Mouse (Mus musculus) T-cell, adult 2 months (primary cell): ENCODE results near the gene Snd1.

Source experiments
- DNase-seq: peaks from one replicate; pipeline ENCODE4 v3.0.0; 2022; ENCODE audit warnings: low spot score

Snd1 gene

GRCm38 (mm10) chr6:28635531-28636348 lies 160.8 kb downstream of the Snd1 start:
- DNase-seq, result no peak

- no peak for DNase-seq
These were observed 165.1 kb downstream of the Snd1 start for GRCm38 (mm10) chr6:28640088-28640487.

DNA sequence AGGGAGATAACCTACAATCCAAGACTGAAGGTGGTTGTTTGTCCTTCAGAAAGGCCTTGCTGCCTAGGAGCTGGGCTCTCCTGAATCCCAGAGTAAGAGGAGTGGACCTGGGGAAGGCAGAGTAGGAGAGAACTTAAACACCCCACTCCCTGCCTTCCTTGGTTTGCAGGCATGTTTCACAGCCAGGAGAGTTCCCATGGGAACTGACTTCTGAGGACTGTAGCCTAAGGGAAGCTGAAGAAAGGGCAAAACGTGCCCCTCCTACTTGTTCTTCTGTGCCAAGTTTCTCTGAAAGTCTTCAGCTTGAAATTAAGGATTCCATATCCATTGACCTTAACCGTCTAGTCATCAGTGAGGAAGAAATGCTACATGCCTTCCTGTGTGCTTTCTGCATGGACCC lies 168.0 kb downstream of the Snd1 start:
- DNase-seq, result no peak

GRCm38 (mm10) chr6:28645231-28645630 lies 170.3 kb downstream of the Snd1 start:
- no peak for DNase-seq

DNA sequence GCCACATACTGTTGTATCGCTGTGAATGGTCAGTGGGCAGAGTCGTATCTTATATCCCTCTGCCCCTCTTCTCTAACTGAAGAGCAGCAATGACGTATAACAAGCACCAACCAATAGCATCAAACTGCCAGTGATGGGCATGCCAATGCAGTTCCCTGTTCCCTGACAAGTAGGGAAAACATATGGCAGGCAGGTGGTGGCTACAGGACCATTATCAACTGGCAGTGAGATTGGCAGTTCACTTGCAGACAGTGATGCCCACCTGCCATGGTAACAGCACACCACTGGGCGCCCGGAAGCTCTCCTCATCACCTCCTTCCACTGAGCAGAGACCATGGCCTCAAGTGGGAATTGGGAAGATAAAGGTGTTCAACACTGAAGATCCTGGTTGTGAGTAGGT lies 181.6 kb downstream of the Snd1 start:
- DNase-seq, result no peak

DNA sequence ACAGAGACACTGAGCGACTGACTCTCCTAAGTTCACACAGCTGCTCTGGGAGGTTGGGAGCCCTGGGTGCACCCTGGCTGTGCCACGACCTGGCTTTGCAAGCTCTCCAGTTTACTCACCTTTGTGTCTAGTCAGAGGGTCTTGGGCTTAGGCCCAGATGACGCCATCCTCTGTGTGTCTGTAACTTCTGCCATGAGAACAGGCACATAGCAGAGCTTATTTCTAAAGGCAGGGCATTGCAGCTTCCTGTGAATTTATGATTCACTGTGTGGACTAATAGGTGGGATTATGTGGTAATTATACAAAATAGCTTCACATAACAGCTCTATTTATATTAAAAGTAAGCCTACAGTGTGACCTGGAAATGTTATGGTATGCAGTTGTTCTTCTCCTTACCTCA lies 188.1 kb downstream of the Snd1 start:
- no peak for DNase-seq

DNA sequence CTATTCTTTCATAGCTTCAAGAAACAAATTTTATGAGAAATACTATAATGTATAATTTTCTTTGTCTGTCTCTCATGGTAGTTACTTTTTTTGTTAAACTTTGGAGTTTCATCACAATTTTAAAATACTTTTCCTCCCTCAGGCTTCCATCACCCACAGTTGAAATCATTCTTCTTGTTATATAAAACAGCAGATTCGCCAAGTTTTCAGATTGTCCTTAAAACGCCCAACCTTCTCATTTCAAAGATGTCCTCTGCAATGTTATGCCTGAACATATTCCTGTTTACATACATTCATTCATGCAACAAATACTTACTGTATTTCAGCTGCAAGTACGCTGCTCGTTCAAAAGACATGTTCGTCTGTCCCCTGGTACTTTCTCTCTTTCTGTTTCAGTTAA lies 188.7 kb downstream of the Snd1 start:
- DNase-seq, result no peak

DNA sequence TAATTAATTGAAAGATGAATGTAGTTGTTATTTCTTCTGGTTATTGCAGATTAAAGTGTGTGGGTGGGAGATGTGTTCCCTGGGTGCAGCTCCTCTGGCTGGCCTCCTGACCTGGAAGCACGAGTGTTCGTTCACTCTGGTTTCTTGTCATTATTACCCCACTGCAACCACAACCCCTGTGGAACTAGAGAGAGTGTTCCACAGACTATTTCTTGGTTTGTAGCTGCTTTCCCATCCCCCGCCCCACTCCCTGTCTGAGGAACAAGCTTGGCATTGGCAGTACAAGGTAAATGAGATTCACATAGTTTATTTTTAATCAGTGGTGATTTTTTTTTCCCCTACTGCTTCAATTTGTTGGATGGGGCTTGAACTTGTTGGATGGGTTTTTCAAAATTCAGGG lies 189.8 kb downstream of the Snd1 start:
- DNase-seq, result no peak

GRCm38 (mm10) chr6:28667586-28667985 lies 192.6 kb downstream of the Snd1 start:
- no peak for DNase-seq

DNA sequence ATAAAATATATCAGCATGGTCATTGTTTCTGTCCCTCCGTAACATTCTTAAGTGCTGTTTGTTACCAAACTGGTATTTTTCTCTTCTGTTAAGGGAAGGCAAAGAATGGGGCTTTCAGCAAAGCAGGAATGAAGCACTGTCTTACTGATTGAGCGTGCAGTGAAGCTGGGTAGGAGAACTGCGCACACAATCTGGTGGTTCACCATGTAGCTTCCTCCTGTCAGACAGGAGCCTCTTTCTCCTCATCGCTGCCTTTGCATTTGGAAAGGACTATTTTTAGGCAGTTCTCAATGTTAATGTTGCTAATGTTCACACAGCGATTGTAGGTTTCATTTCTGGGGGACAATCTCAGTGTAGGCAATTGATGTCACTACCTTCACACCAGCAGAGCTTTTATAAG lies 194.3 kb downstream of the Snd1 start:
- DNase-seq, result no peak

DNA sequence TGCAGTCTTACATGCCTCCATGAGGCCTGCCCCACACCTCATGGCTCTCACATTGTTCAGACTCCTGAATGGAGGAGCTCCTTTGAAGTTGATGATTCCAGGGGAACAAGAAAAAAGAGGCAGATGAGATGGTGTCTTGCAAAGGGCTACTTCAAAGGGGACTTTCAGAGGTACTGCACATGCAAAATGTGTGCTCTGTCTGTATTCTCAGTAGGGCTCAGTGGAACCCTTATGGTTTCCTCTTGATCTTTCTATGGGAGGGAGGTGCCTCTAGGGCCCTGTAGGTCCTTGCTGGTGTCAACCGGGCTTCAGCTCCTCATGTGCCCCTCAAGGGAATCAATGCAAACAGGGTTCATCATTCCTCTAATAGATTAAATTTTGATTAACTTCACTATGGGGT lies 197.4 kb downstream of the Snd1 start:
- no peak for DNase-seq

GRCm38 (mm10) chr6:28674686-28675085 lies 199.7 kb downstream of the Snd1 start:
- no peak for DNase-seq

DNA sequence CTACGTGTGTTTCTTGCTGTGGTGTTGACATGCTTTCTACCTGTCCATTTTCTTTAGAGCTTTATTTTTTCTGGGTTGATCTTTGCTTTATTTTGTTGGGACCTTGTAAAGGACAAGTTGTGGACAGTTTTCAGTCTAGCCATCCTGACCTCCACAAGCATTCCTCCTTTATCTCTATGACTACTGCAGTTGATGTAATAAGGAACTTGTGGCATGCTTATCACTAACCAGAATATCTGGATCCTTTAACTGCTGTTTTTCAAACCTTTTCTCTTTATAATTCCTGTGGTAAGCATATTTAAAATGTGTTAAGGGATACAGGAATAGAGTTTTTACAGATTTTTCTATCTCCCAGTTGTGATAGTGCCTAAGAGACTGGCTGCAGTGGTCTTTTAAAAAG lies 204.0 kb downstream of the Snd1 start:
- DNase-seq, result no peak

DNA sequence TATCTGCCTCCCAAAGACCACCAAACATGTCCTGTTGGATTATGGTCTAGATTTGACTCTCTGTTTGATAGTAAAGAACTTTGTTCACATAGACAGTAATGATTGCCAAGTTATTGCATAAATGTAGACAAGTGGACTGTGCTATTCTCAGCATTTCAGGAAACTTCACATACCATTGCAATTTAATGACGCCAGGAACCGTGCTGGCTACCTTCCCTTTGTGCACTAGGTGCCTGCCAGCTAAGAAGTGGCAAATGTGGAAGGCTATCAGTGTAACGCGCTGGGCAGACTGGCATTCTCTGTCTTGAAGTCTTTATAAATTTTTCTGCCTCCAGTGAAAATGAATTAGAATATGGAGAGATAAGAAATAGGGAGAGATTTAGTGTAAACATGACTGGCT lies 205.6 kb downstream of the Snd1 start:
- no peak for DNase-seq

GRCm38 (mm10) chr6:28681521-28682457 lies 206.8 kb downstream of the Snd1 start:
- no peak for DNase-seq

GRCm38 (mm10) chr6:28685052-28685451 lies 210.1 kb downstream of the Snd1 start:
- DNase-seq, result no peak

DNA sequence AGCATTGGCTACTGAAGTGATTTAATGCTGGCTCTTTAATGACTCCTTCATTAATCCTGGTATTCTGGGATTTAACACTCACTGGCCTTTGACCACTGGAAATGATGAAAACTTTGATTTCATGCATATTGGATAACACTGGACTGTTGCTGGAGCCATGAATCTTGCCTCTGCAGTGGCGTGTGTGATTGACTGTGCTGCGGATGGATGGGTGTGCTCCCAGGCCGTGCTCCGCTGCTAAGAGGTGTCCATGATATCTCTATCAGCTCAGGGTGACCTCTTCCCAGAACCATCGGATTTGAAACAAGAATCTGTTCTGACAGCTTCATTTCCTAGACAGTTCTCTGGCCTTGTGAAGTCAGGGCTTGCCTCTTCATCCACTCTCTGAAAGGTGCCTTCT lies 210.8 kb downstream of the Snd1 start:
- no peak for DNase-seq

- DNase-seq, result no peak
These were observed 212.8 kb downstream of the Snd1 start for GRCm38 (mm10) chr6:28687776-28688175.

DNA sequence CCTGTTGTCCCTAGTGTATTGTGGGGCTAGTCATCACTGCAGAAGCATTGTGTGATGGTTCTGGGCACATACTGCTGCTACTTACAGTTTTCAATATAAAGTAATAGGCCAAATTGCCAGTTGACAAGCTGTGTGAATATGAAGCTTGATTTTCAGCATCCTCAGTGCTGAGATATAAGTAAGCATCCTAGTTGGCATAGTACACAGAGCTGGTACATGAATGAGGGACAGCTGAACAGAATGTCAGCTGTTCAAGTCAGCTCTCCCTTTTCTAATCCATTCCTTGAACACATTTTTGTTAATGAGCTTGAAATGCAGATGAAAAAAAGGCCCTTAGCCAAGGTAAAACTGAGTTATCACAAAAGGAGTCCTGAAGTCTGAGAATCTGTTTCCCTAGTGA lies 217.7 kb downstream of the Snd1 start:
- no peak for DNase-seq

- no peak for DNase-seq
These were observed 222.3 kb downstream of the Snd1 start for GRCm38 (mm10) chr6:28697214-28697613.

- DNase-seq, result no peak
These were observed 229.7 kb downstream of the Snd1 start for GRCm38 (mm10) chr6:28704612-28705011.

GRCm38 (mm10) chr6:28705384-28706107 lies 230.6 kb downstream of the Snd1 start:
- DNase-seq, result no peak
